Mouse (Mus musculus) lung, embryonic 15.5 days (tissue): ENCODE measurements at regions not wholly inside any gene's neighbourhood (a gene's known extent, or its start where the extent isn't known, plus 50 kb on each side); places are given as distances from the start of the nearest gene placed in this dataset.

Source experiments
- ATAC-seq: fragments of 200-750 bp; cut with Nextera tagmentation; 2 replicates; pipeline ENCODE4 v1.8.0; 2017; ENCODE audit warnings: moderate number of reproducible peaks, borderline replicate concordance; ENCODE audit not compliant: low FRiP score, low TSS enrichment; ENCODE audit errors: extremely low read depth
- H3K27ac ChIP-seq: fragments of 300-500 bp; sonication (generic); 2 replicates; pipeline ENCODE4 v1.5.1; 2015; ENCODE audit warnings: moderate library complexity, mild to moderate bottlenecking, inconsistent platforms
- H3K27me3 ChIP-seq: fragments of 300-500 bp; sonication (generic); 2 replicates; pipeline ENCODE4 v1.6.1; 2015; ENCODE audit warnings: inconsistent platforms
- H3K36me3 ChIP-seq: fragments of 300-500 bp; sonication (generic); 2 replicates; pipeline ENCODE4 v1.6.1; 2015; ENCODE audit warnings: inconsistent platforms
- H3K4me1 ChIP-seq: fragments of 300-500 bp; sonication (generic); 2 replicates; pipeline ENCODE4 v1.6.1; 2015; ENCODE audit warnings: inconsistent platforms
- H3K4me2 ChIP-seq: fragments of 300-500 bp; sonication (generic); 2 replicates; pipeline ENCODE4 v1.6.1; 2015; ENCODE audit warnings: inconsistent platforms, mild to moderate bottlenecking, moderate library complexity
- H3K4me3 ChIP-seq: fragments of 300-500 bp; sonication (generic); 2 replicates; pipeline ENCODE4 v1.5.1; 2015; ENCODE audit warnings: mild to moderate bottlenecking, inconsistent platforms
- H3K9ac ChIP-seq: fragments of 300-500 bp; sonication (generic); 2 replicates; pipeline ENCODE4 v1.6.1; 2015; ENCODE audit warnings: inconsistent platforms
- H3K9me3 ChIP-seq: fragments of 300-500 bp; sonication (generic); 2 replicates; pipeline ENCODE4 v1.6.1; 2016; ENCODE audit warnings: inconsistent platforms
- WGBS: fragments of 180-500 bp; shearing (Covaris S2); methylation state at CpG from one replicate; pipeline ENCODE4 v1.1.7; 2015; 5-methylcytosine and 5-hydroxymethylcytosine counted together

DNA sequence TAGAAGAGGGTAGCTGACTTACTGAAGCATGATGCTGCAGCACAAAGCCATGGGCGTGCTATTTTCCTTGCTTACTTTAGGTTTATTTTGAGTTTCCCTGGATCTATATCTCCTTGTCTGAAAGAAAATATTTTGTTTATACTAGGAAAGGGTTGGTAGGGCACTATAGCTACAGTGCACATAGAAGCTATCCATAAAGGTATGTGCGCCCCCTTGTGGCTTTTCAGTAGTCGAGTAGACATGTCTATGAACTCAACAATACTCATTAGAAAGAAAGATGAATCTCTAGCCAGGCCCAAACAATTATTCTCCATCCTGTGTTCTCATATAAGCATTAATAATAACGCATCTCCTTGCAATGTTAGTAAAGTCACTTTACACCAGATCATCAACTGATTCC is 114.3 kb downstream of the Rab38 start:
- no peaks in the 10 kb centered on the region for H3K36me3 ChIP-seq
- no peaks in the 10 kb centered on the region for H3K27me3 ChIP-seq
- no peak overlapping the region for H3K9ac ChIP-seq
- 6% methylated on average over 4 of the region's 4 CpGs for WGBS
- H3K4me1 ChIP-seq = no peaks in the 10 kb centered on the region
- H3K4me2 ChIP-seq = no peak overlapping the region
- no peaks in the 10 kb centered on the region for H3K9me3 ChIP-seq
- H3K27ac ChIP-seq = no peak overlapping the region
- H3K4me3 ChIP-seq = no peak overlapping the region
- ATAC-seq = peak; percentile 57; the same call in 1 of the 2 replicates

DNA sequence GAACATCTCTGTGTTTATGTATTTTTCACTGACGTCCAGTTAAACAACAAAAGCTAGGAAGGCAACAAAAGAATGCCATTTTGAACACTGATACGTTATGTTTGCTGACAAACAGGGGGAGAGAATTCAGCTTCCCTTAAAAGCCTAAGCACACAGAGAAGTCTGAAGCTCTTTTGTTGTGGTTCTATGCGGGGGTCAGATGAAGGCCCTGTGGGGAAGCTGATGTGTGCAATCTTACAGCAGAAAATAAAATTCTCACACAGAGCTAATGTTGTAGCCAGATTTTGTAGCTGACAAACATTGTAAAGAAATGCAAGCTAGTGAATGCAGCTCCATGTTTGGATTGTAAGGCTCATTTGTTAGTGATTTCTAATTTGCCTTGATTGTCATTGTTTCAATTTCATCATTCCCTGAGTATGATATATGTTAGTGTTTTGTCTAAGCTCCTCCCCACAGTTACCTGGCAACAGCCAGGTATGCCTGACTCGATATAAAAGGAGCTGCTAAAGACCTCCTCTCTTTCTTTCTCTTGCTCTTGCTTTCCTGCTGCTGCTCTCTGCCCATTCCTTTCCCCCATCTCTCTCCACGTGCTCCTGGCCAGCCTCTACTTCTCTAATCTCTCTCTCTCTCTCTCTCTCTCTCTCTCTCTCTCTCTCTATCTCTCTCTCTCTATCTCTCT is 115.0 kb downstream of the Rab38 start:
- Histone ChIP-seq H3K9ac (no peak overlapping the region), H3K4me3 (no peak overlapping the region), H3K36me3 (no peaks in the 10 kb centered on the region), H3K27me3 (no peaks in the 10 kb centered on the region), H3K4me1 (no peaks in the 10 kb centered on the region), H3K9me3 (no peaks in the 10 kb centered on the region), H3K27ac (no peak overlapping the region), H3K4me2 (no peak overlapping the region)
- no peak for ATAC-seq
- WGBS = 44% methylated on average over 5 of the region's 5 CpGs

DNA sequence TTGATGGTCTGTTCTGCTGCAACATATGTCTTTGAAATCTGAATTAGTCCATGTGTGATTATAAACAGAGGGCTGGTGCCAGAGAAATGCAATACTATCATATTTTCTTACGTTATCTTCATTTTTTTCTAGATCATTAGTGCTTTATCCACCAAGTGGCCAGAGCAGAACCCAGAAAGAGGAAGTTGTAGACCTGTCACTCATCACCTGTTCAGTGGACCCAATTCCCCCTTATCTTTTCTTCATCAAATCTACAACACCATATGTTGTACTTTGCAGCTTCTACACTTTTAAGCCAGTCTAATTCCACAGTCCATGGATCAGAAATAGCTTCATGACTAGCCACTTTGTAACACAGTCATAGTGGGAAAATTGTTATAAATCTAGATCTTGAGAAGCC is 145.0 kb downstream of the Rab38 start:
- H3K4me1 ChIP-seq = no peaks in the 10 kb centered on the region
- no peaks in the 10 kb centered on the region for H3K9me3 ChIP-seq
- H3K4me2 ChIP-seq = no peak overlapping the region
- no peaks in the 10 kb centered on the region for H3K36me3 ChIP-seq
- H3K4me3 ChIP-seq = no peak overlapping the region
- no peak overlapping the region for H3K27ac ChIP-seq
- no peaks in the 10 kb centered on the region for H3K27me3 ChIP-seq
- no peak overlapping the region for H3K9ac ChIP-seq
- 66% methylated on average over 1 of the region's 1 CpGs for WGBS
- ATAC-seq = no peak

DNA sequence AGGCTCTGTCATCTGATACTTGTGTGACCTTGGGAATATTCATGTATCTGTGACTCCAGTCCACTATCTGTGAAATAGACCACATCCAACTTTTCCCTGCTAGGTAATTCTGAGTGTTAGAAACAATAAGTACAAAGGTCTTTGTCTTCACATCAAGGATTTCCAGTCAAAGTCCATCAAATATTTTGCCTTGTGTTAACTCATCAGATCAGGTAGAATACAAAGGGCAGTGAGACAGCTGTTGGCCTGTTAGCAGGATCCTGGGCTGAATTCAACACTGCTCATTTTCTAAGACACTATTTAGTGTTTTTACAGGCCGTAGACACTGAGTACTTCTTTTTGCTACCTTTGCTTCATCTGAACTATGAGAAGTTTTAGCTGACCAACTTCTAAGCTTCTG is 170.7 kb downstream of the Rab38 start:
- H3K36me3 ChIP-seq = no peaks in the 10 kb centered on the region

More for the DNA sequence above, 170.7 kb downstream of the Rab38 start:
- Histone ChIP-seq H3K4me1 (no peaks in the 10 kb centered on the region), H3K4me3 (no peak overlapping the region), H3K27me3 (no peaks in the 10 kb centered on the region), H3K4me2 (no peak overlapping the region), H3K9ac (no peak overlapping the region), H3K27ac (no peak overlapping the region), H3K9me3 (no peaks in the 10 kb centered on the region)
- WGBS = 72% methylated on average over 1 of the region's 1 CpGs
- no peak for ATAC-seq
